Mouse (Mus musculus) thymus, postnatal 14 days (tissue): ENCODE measurements at regions not wholly inside any gene's neighbourhood (a gene's known extent, or its start where the extent isn't known, plus 50 kb on each side); places are given as distances from the start of the nearest gene placed in this dataset.

Source experiments
- DNase-seq: peaks from one replicate; pipeline ENCODE4 v3.0.0; 2021

GRCm38 (mm10) chr8:90502879-90503278 lies 154.7 kb upstream of the Tox3 start:
- DNase-seq = no peak

GRCm38 (mm10) chr8:90499315-90499714 lies 151.2 kb upstream of the Tox3 start:
- DNase-seq = no peak

GRCm38 (mm10) chr8:90496658-90497163 lies 148.6 kb upstream of the Tox3 start:
- DNase-seq = no peak

GRCm38 (mm10) chr8:90495943-90496371 lies 147.8 kb upstream of the Tox3 start:
- no peak for DNase-seq

GRCm38 (mm10) chr8:90492521-90493225 lies 144.5 kb upstream of the Tox3 start:
- DNase-seq = no peak

GRCm38 (mm10) chr8:90491691-90492090 lies 143.5 kb upstream of the Tox3 start:
- no peak for DNase-seq

- DNase-seq = no peak
These were observed 142.7 kb upstream of the Tox3 start for GRCm38 (mm10) chr8:90490734-90491441.

- DNase-seq = no peak
These were observed 138.4 kb upstream of the Tox3 start for GRCm38 (mm10) chr8:90486556-90486955.

GRCm38 (mm10) chr8:90478149-90478548 lies 130.0 kb upstream of the Tox3 start:
- no peak for DNase-seq

- no peak for DNase-seq
These were observed 125.9 kb upstream of the Tox3 start for GRCm38 (mm10) chr8:90474066-90474465.

GRCm38 (mm10) chr8:90470826-90471225 lies 122.7 kb upstream of the Tox3 start:
- no peak for DNase-seq

GRCm38 (mm10) chr8:90463708-90464107 lies 115.6 kb upstream of the Tox3 start:
- peak; percentile 62 for DNase-seq

GRCm38 (mm10) chr8:90455321-90455720 lies 107.2 kb upstream of the Tox3 start:
- no peak for DNase-seq

GRCm38 (mm10) chr8:90454130-90454529 lies 106.0 kb upstream of the Tox3 start:
- DNase-seq = no peak

- no peak for DNase-seq
These were observed 93.1 kb upstream of the Tox3 start for GRCm38 (mm10) chr8:90441058-90441851.

GRCm38 (mm10) chr8:90414021-90414420 lies 65.9 kb upstream of the Tox3 start:
- DNase-seq = no peak
